Mouse (Mus musculus) heart, postnatal 10 days (tissue): ENCODE measurements around the gene Hfm1. TPM values are rescaled to one million over a fixed set of nuclear protein-coding genes. Genes with fewer than 3 reads are reported as not detected.

Experiments
- DNase-seq, 2 experiments: peaks; one replicate each; pipeline ENCODE4 v3.0.0; 2021
- intact Hi-C: fragments of 180-260 bp; cut with DNase I; formaldehyde crosslinking; loops from one replicate; pipeline ENCODE4 v1.15.1; 2025
- total RNA-seq, 2 experiments: library from RNA; stranded (reverse); gene quantifications; 2 replicates each; pipeline ENCODE4 v1.2.3; 2021

The Hfm1 gene
- total RNA-seq, 2 experiments from 2014 or later, result not detected

- no peak for DNase-seq
- intact Hi-C loops, result loop anchor here (10.0 kb wide), 1 partner anchor 272 kb away; no protein-coding TSS in a partner anchor
Observed at GRCm38 (mm10) chr5:106853284-106853683, 72.8 kb downstream of the Hfm1 start.

- intact Hi-C loops, result loop anchor here (10.0 kb wide), 1 partner anchor 658 kb away; the partner anchor contains the start of gene Gm42669
- DNase-seq, result no peak
Observed at GRCm38 (mm10) chr5:106847045-106847444, 79.1 kb downstream of the Hfm1 start.

GRCm38 (mm10) chr5:106843906-106844305, 82.2 kb downstream of the Hfm1 start:
- intact Hi-C loops, result loop anchor here (10.0 kb wide), 1 partner anchor 661 kb away; the partner anchor contains the start of gene Gm42669

GRCm38 (mm10) chr5:106833025-106833424, 93.1 kb downstream of the Hfm1 start:
- intact Hi-C loops, result no loop called here
- no peak for DNase-seq

More at GRCm38 (mm10) chr5:106843906-106844305, 82.2 kb downstream of the Hfm1 start:
- DNase-seq, result peak in 1 of 2 experiments; percentile 15

- intact Hi-C loops, result no loop called here
- DNase-seq, result no peak
Observed at GRCm38 (mm10) chr5:106831401-106831800, 94.7 kb downstream of the Hfm1 start.

GRCm38 (mm10) chr5:106830775-106831174, 95.3 kb downstream of the Hfm1 start:
- no peak for DNase-seq
- intact Hi-C loops, result no loop called here

GRCm38 (mm10) chr5:106826740-106827139, 99.4 kb downstream of the Hfm1 start:
- DNase-seq, result no peak
- intact Hi-C loops, result no loop called here

- no peak for DNase-seq
- intact Hi-C loops, result no loop called here
Observed at GRCm38 (mm10) chr5:106826044-106826443, 100.1 kb downstream of the Hfm1 start.

- intact Hi-C loops, result no loop called here
- DNase-seq, result peak; percentile 7 to 21
Observed at GRCm38 (mm10) chr5:106825301-106825853, 100.7 kb downstream of the Hfm1 start.

- intact Hi-C loops, result no loop called here
- DNase-seq, result no peak
Observed at GRCm38 (mm10) chr5:106824716-106825115, 101.4 kb downstream of the Hfm1 start.

GRCm38 (mm10) chr5:106819630-106820029, 106.5 kb downstream of the Hfm1 start:
- no peak for DNase-seq
- intact Hi-C loops, result no loop called here

GRCm38 (mm10) chr5:106815923-106816654, 110.0 kb downstream of the Hfm1 start:
- intact Hi-C loops, result no loop called here

GRCm38 (mm10) chr5:106814611-106815010, 111.5 kb downstream of the Hfm1 start:
- intact Hi-C loops, result no loop called here
- no peak for DNase-seq

More at GRCm38 (mm10) chr5:106815923-106816654, 110.0 kb downstream of the Hfm1 start:
- DNase-seq, result no peak

GRCm38 (mm10) chr5:106803094-106803493, 123.0 kb downstream of the Hfm1 start:
- DNase-seq, result peak; percentile 69 to 87
- intact Hi-C loops, result loop anchor here (5.0 kb wide), 4 partner anchors 151 to 816 kb away; no protein-coding TSS in a partner anchor

GRCm38 (mm10) chr5:106801886-106802798, 124.0 kb downstream of the Hfm1 start:
- peak; percentile 90 to 94 for DNase-seq
- intact Hi-C loops, result loop anchor here (5.0 kb wide), 4 partner anchors 150 to 815 kb away; no protein-coding TSS in a partner anchor

GRCm38 (mm10) chr5:106801215-106801863, 124.8 kb downstream of the Hfm1 start:
- DNase-seq, result no peak
- intact Hi-C loops, result loop anchor here (5.0 kb wide), 4 partner anchors 149 to 814 kb away; no protein-coding TSS in a partner anchor

GRCm38 (mm10) chr5:106797896-106798295, 128.2 kb downstream of the Hfm1 start:
- intact Hi-C loops, result no loop called here

GRCm38 (mm10) chr5:106791241-106791572, 134.9 kb downstream of the Hfm1 start:
- peak; percentile 35 to 37 for DNase-seq
- intact Hi-C loops, result no loop called here

More at GRCm38 (mm10) chr5:106797896-106798295, 128.2 kb downstream of the Hfm1 start:
- no peak for DNase-seq

GRCm38 (mm10) chr5:106790496-106791240, 135.5 kb downstream of the Hfm1 start:
- no peak for DNase-seq
- intact Hi-C loops, result no loop called here
